Mouse (Mus musculus): ENCODE measurements at regions not wholly inside any gene's neighbourhood (a gene's known extent, or its start where the extent isn't known, plus 50 kb on each side); places are given as distances from the start of the nearest gene placed in this dataset.

- TF ChIP-seq CTCF (IDR thresholded peaks at IDR 0.05; ENCODE audit: low read depth): no peak
- TF ChIP-seq EP300 (IDR thresholded peaks at IDR 0.05; ENCODE audit: low read depth): no peak
Measured at GRCm38 (mm10) chr13:51314541-51314977, 93.9 kb upstream of the S1pr3 start.
